Mouse (Mus musculus) liver, embryonic 14.5 days (tissue): ENCODE measurements around the gene Helz2.

Experiments
- CTCF ChIP-seq: IDR thresholded peaks from 2 replicates; pipeline ENCODE4 v1.5.1; 2016; ENCODE audit warnings: antibody characterized with exemption, low read depth, control low read depth
- EP300 ChIP-seq: IDR thresholded peaks from 2 replicates; pipeline ENCODE4 v1.6.1; 2016; ENCODE audit warnings: antibody characterized with exemption, low read depth

DNA sequence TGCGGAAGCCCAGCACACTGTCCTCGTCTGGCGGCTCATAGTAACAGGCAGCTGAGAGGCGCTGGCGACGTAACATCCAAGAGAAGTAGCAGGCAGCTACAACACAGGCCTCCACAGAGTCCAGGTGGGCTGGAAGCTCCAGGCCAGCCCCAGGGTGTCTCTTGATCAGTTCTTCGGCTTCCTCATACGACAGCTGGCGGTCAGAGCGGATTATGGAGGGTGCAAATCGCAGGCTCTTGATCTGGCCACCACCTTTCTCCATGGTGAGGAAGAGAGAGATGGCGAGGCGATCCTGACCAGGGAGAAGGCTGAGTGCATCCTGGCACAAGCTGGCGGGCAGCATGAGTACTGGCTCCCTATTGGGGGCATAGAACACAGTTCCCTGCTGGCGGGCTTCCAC lies 8.4 kb downstream of the Helz2 start:
- TF ChIP-seq CTCF (no peak), EP300 (no peak)
